Mouse (Mus musculus): ENCODE measurements around the gene Trpc7. TPM values are rescaled to one million over a fixed set of nuclear protein-coding genes. Genes with fewer than 3 reads are reported as not detected.
A peak's percentile ranks its signal among the peaks of the same experiment; 100 is the strongest.

Gene Trpc7
- polyA plus RNA-seq, 1 experiment from 2014 or later = not detected

- Histone ChIP-seq H3K9ac (replicated peaks; ENCODE audit: low read depth) (no peak overlapping the region), H3K27ac (ENCODE audit: low read length) (no peak overlapping the region)
Observed at GRCm38 (mm10) chr13:56757201-56757600, 138.6 kb downstream of the Trpc7 start.

GRCm38 (mm10) chr13:56755871-56756270 is 139.9 kb downstream of the Trpc7 start:
- H3K4me1 ChIP-seq (ENCODE audit: insufficient read depth, low read depth, low read length) = peaks cover 25% of the 10 kb centered on the region; the same call in 1 of the 2 replicates
- H3K4me3 ChIP-seq (ENCODE audit: low read depth, low read length) = no peak overlapping the region
- no peak overlapping the region for H3K4me2 ChIP-seq (replicated peaks; ENCODE audit: low read depth, low read length)
- no peak overlapping the region for H3K9ac ChIP-seq (replicated peaks; ENCODE audit: low read depth)
- H3K27ac ChIP-seq (ENCODE audit: low read length) = no peak overlapping the region
- H3K9me3 ChIP-seq (ENCODE audit: low read length) = no peaks in the 10 kb centered on the region
- 38% methylated on average over 6 of the region's 6 CpGs for WGBS
- ATAC-seq (peak; percentile 5; the same call in 1 of the 2 replicates), DNase-seq (ENCODE audit: low spot score) (peak; percentile 56)
- TF ChIP-seq EP300 (IDR thresholded peaks at IDR 0.05) (no peak), CTCF (IDR thresholded peaks at IDR 0.05) (peak; percentile 57)
- no peaks in the 10 kb centered on the region for H3K36me3 ChIP-seq (ENCODE audit: insufficient read depth, low read length)
- peaks cover 26% of the 10 kb centered on the region for H3K27me3 ChIP-seq (replicated peaks; ENCODE audit: insufficient read depth, low read length)

More at GRCm38 (mm10) chr13:56757201-56757600, 138.6 kb downstream of the Trpc7 start:
- H3K4me2 ChIP-seq (replicated peaks; ENCODE audit: low read depth, low read length) = peak overlapping the region; percentile 32; the same call in 1 of the 2 replicates
- no peak overlapping the region for H3K4me3 ChIP-seq (ENCODE audit: low read depth, low read length)
- TF ChIP-seq CTCF (IDR thresholded peaks at IDR 0.05) (no peak), EP300 (IDR thresholded peaks at IDR 0.05) (no peak)
- H3K27me3 ChIP-seq (replicated peaks; ENCODE audit: insufficient read depth, low read length) = peaks cover 20% of the 10 kb centered on the region
- no peak for ATAC-seq
- DNase-seq (ENCODE audit: low spot score) = no peak
- 36% methylated on average over 12 of the region's 12 CpGs for WGBS
- H3K4me1 ChIP-seq (ENCODE audit: insufficient read depth, low read depth, low read length) = peaks cover 22% of the 10 kb centered on the region; the same call in 1 of the 2 replicates
- no peaks in the 10 kb centered on the region for H3K9me3 ChIP-seq (ENCODE audit: low read length)
- H3K36me3 ChIP-seq (ENCODE audit: insufficient read depth, low read length) = no peaks in the 10 kb centered on the region

- Histone ChIP-seq H3K9ac (replicated peaks; ENCODE audit: low read depth) (no peak within 1 kb of the TSS), H3K36me3 (ENCODE audit: insufficient read depth, low read length) (no peaks in the 10 kb centered on the region), H3K4me3 (ENCODE audit: low read depth, low read length) (peak within 1 kb of the TSS; percentile 41), H3K27ac (ENCODE audit: low read length) (no peak within 1 kb of the TSS), H3K4me1 (ENCODE audit: insufficient read depth, low read depth, low read length) (peaks cover 25% of the 10 kb centered on the region), H3K4me2 (replicated peaks; ENCODE audit: low read depth, low read length) (peak within 1 kb of the TSS; percentile 73), H3K27me3 (replicated peaks; ENCODE audit: insufficient read depth, low read length) (peaks cover 26% of the 10 kb centered on the region), H3K9me3 (ENCODE audit: low read length) (no peaks in the 10 kb centered on the region)
- TF ChIP-seq EP300 (IDR thresholded peaks at IDR 0.05) (no peak), CTCF (IDR thresholded peaks at IDR 0.05) (no peak; the same call in 1 of the 2 replicates)
- ATAC-seq (no peak), DNase-seq (ENCODE audit: low spot score) (no peak)
- 2% methylated on average over 61 of the region's 71 CpGs for WGBS
Observed at GRCm38 (mm10) chr13:56753192-56753951, 142.4 kb downstream of the Trpc7 start, which contains the start of gene Gm45623. Gene Gm45623, minus strand, starts transcription at chr13:56753827.

GRCm38 (mm10) chr13:56752474-56753191 is 143.2 kb downstream of the Trpc7 start:
- 2% methylated on average over 40 of the region's 41 CpGs for WGBS
- no peak for DNase-seq (ENCODE audit: low spot score)
- Histone ChIP-seq H3K9ac (replicated peaks; ENCODE audit: low read depth) (no peak overlapping the region), H3K4me3 (ENCODE audit: low read depth, low read length) (peak overlapping the region; percentile 41), H3K4me1 (ENCODE audit: insufficient read depth, low read depth, low read length) (peaks cover 25% of the 10 kb centered on the region), H3K9me3 (ENCODE audit: low read length) (no peaks in the 10 kb centered on the region), H3K36me3 (ENCODE audit: insufficient read depth, low read length) (no peaks in the 10 kb centered on the region), H3K27ac (ENCODE audit: low read length) (no peak overlapping the region), H3K27me3 (replicated peaks; ENCODE audit: insufficient read depth, low read length) (peaks cover 26% of the 10 kb centered on the region), H3K4me2 (replicated peaks; ENCODE audit: low read depth, low read length) (peak overlapping the region; percentile 73)
- TF ChIP-seq EP300 (IDR thresholded peaks at IDR 0.05) (no peak), CTCF (IDR thresholded peaks at IDR 0.05) (no peak)
- ATAC-seq = no peak

- peaks cover 26% of the 10 kb centered on the region for H3K27me3 ChIP-seq (replicated peaks; ENCODE audit: insufficient read depth, low read length)
Observed at GRCm38 (mm10) chr13:56751774-56752173, 144.0 kb downstream of the Trpc7 start.

GRCm38 (mm10) chr13:56749377-56749776 is 146.4 kb downstream of the Trpc7 start:
- ATAC-seq (peak; percentile 46), DNase-seq (ENCODE audit: low spot score) (peak; percentile 64)
- H3K36me3 ChIP-seq (ENCODE audit: insufficient read depth, low read length) = no peaks in the 10 kb centered on the region
- peaks cover 20% of the 10 kb centered on the region for H3K4me1 ChIP-seq (ENCODE audit: insufficient read depth, low read depth, low read length)
- H3K4me3 ChIP-seq (ENCODE audit: low read depth, low read length) = no peak overlapping the region
- H3K4me2 ChIP-seq (replicated peaks; ENCODE audit: low read depth, low read length) = peak overlapping the region; percentile 22; the same call in 1 of the 2 replicates
- 48% methylated on average over 7 of the region's 7 CpGs for WGBS
- H3K27me3 ChIP-seq (replicated peaks; ENCODE audit: insufficient read depth, low read length) = peaks cover 26% of the 10 kb centered on the region
- no peak overlapping the region for H3K27ac ChIP-seq (ENCODE audit: low read length)
- H3K9ac ChIP-seq (replicated peaks; ENCODE audit: low read depth) = no peak overlapping the region
- TF ChIP-seq EP300 (IDR thresholded peaks at IDR 0.05) (no peak), CTCF (IDR thresholded peaks at IDR 0.05) (no peak)
- H3K9me3 ChIP-seq (ENCODE audit: low read length) = no peaks in the 10 kb centered on the region

More at GRCm38 (mm10) chr13:56751774-56752173, 144.0 kb downstream of the Trpc7 start:
- Histone ChIP-seq H3K4me1 (ENCODE audit: insufficient read depth, low read depth, low read length) (peaks cover 25% of the 10 kb centered on the region), H3K27ac (ENCODE audit: low read length) (no peak overlapping the region), H3K4me3 (ENCODE audit: low read depth, low read length) (no peak overlapping the region), H3K4me2 (replicated peaks; ENCODE audit: low read depth, low read length) (no peak overlapping the region), H3K9ac (replicated peaks; ENCODE audit: low read depth) (0 out of 2 replicates have a peak overlapping the region, but pooled peaks have one; percentile 5), H3K36me3 (ENCODE audit: insufficient read depth, low read length) (no peaks in the 10 kb centered on the region), H3K9me3 (ENCODE audit: low read length) (no peaks in the 10 kb centered on the region)
- ATAC-seq (no peak), DNase-seq (ENCODE audit: low spot score) (no peak)
- TF ChIP-seq CTCF (IDR thresholded peaks at IDR 0.05) = no peak
- TF ChIP-seq EP300 (IDR thresholded peaks at IDR 0.05) = no peak
- 51% methylated on average over 5 of the region's 5 CpGs for WGBS

Measured in lung, postnatal 0 days (tissue).